Mouse (Mus musculus) cortical plate, adult 2 months (tissue): ENCODE data around the gene C5ar1.

Experiments used
- CTCF ChIP-seq: fragments of 200-500 bp; IDR thresholded peaks from 2 replicates; pipeline ENCODE4 v1.5.1; 2011; ENCODE audit warnings: mild to moderate bottlenecking, control low read depth, low read length; ENCODE audit not compliant: insufficient read depth; ENCODE audit errors: extremely low read depth
- POLR2A ChIP-seq: fragments of 200-500 bp; IDR thresholded peaks from 2 replicates; pipeline ENCODE4 v1.6.1; 2011; ENCODE audit warnings: mild to moderate bottlenecking, low read length, control low read depth; ENCODE audit not compliant: insufficient read depth; ENCODE audit errors: extremely low read depth

GRCm38 (mm10) chr7:16197166-16197565 is 62.2 kb downstream of the C5ar1 start:
- no peak for TF ChIP-seq CTCF
- TF ChIP-seq POLR2A: no peak
